In the genomic region with DNA sequence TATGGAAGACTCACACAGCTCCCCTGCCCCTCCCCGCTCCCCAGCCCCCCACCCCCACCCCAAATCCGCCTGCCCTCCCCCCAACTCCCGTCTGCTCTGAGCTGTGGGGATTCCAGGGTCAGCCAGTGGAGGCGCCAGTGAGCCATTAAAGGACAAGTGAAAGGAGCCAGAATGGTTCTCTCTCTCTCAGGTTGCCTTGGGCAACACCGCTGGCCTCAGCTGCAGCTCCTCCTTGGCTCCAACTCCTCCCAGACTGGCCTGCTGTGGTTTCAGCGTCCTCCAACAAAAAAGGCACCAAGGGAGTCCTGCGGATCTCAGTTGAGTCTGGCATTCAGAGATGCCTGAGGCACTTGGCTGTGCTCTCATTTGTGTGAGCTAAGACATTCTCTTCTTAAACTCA, we compare ENCODE assay signal across 7 mouse cellular contexts. TPM values are rescaled to one million over a fixed set of nuclear protein-coding genes. Genes with fewer than 3 reads are reported as not detected.
DNase-seq lines count a peak whose midpoint lies in the region; ATAC-seq lines count a peak whose summit lies in the region.

No protein-coding gene starts in this region.

- no peaks in the 10 kb centered on the region for H3K27me3 ChIP-seq in embryonic facial prominence, embryonic 10.5 days (replicated peaks; ENCODE audit: low read depth, poor library complexity, severe bottlenecking)
- H3K27me3 ChIP-seq in heart, embryonic 13.5 days (replicated peaks), result no peaks in the 10 kb centered on the region

- H3K4me3 ChIP-seq in embryonic facial prominence, embryonic 10.5 days, result peak overlapping the region; percentile 33
- 0 out of 2 replicates have a peak overlapping the region, but pooled peaks have one; percentile 6 for H3K4me3 ChIP-seq in heart, embryonic 13.5 days

- no peak overlapping the region for H3K27ac ChIP-seq in embryonic facial prominence, embryonic 10.5 days (replicated peaks)
- no peak overlapping the region for H3K27ac ChIP-seq in heart, embryonic 13.5 days (replicated peaks)

- H3K4me2 ChIP-seq in heart, embryonic 13.5 days, result peak overlapping the region; percentile 39

- peaks cover 16% of the 10 kb centered on the region for H3K4me1 ChIP-seq in embryonic facial prominence, embryonic 10.5 days
- peaks cover 3% of the 10 kb centered on the region; the same call in 1 of the 2 replicates for H3K4me1 ChIP-seq in heart, embryonic 13.5 days

- ATAC-seq in heart, embryonic 13.5 days (ENCODE audit: extremely low read depth, insufficient number of reproducible peaks, low FRiP score, low TSS enrichment), result no peak

- WGBS in embryonic facial prominence, embryonic 10.5 days, result 2% methylated on average over 7 of the region's 7 CpGs
- WGBS in heart, embryonic 13.5 days, result 6% methylated on average over 7 of the region's 7 CpGs

- DNase-seq in Muller cell, postnatal 12 days (ENCODE audit: inconsistent ontology term), result peak; percentile 84
- peak; percentile 79 for DNase-seq in adrenal gland, postnatal 10 days
- DNase-seq in embryonic facial prominence, embryonic 10.5 days (ENCODE audit: low spot score), result peak; percentile 77
- DNase-seq in kidney, postnatal 4 days, result peak; percentile 76 to 81
- peak; percentile 45 for DNase-seq in lung, postnatal 10 days
- peak; percentile 73 for DNase-seq in retina, embryonic 14.5 days (ENCODE audit: low spot score)

- H3K9ac ChIP-seq in heart, embryonic 13.5 days, result 0 out of 2 replicates have a peak overlapping the region, but pooled peaks have one; percentile 24

- H3K9me3 ChIP-seq in embryonic facial prominence, embryonic 10.5 days, result no peaks in the 10 kb centered on the region
- peaks cover 9% of the 10 kb centered on the region for H3K9me3 ChIP-seq in heart, embryonic 13.5 days

- no peaks in the 10 kb centered on the region for H3K36me3 ChIP-seq in embryonic facial prominence, embryonic 10.5 days (replicated peaks)
- no peaks in the 10 kb centered on the region for H3K36me3 ChIP-seq in heart, embryonic 13.5 days

RNA-seq across cellular contexts. Expression of a gene that starts 47.9 kb away (rescaled TPM):
- total RNA-seq in adrenal gland, postnatal 10 days (2021), result 10 to 100 TPM in 1 of 2 experiments, 1 to 10 TPM in 1; 6.8 to 13.3 TPM
- 14.2 and 16.8 TPM in 2 replicates for polyA plus RNA-seq in embryonic facial prominence, embryonic 10.5 days (2016; fragmentation: Nextera tagmentation; extraction: Ambion mirVana)
- 16.8 and 23.2 TPM in 2 replicates for polyA plus RNA-seq in heart, embryonic 13.5 days (2015; fragmentation: Nextera tagmentation; extraction: Ambion mirVana)

RNA-seq across cellular contexts. Expression of a gene that starts 51.3 kb away (rescaled TPM):
- 1 to 10 TPM in 1 of 2 experiments, under 1 TPM in 1; 0.90 to 1.6 TPM for total RNA-seq in adrenal gland, postnatal 10 days (2021)
- polyA plus RNA-seq in embryonic facial prominence, embryonic 10.5 days (2016; fragmentation: Nextera tagmentation; extraction: Ambion mirVana), result 0.20 and 0.95 TPM in 2 replicates
- polyA plus RNA-seq in heart, embryonic 13.5 days (2015; fragmentation: Nextera tagmentation; extraction: Ambion mirVana), result 4.1 and 4.5 TPM in 2 replicates
